Mouse (Mus musculus) hindbrain, postnatal 0 days (tissue): Measurements from ENCODE around the gene Slc35g2. TPM values are rescaled to one million over a fixed set of nuclear protein-coding genes. Genes with fewer than 3 reads are reported as not detected.

Experiments used
- ATAC-seq: fragments of 200-750 bp; cut with Nextera tagmentation; 2 replicates; pipeline ENCODE4 v1.8.0; 2017; ENCODE audit warnings: mild to moderate bottlenecking, moderate TSS enrichment, moderate library complexity
- DNase-seq: peaks from one replicate; pipeline ENCODE4 v3.0.0-alpha.2; 2015; ENCODE audit warnings: low spot score
- H3K27ac ChIP-seq: fragments of 300-500 bp; sonication (generic); 2 replicates; pipeline ENCODE4 v1.5.1; 2014; ENCODE audit warnings: mild to moderate bottlenecking
- H3K27me3 ChIP-seq: fragments of 300-500 bp; sonication (generic); 2 replicates; pipeline ENCODE4 v1.6.1; 2014; ENCODE audit warnings: low read length, mixed read lengths; ENCODE audit not compliant: insufficient read depth
- H3K36me3 ChIP-seq: fragments of 300-500 bp; sonication (generic); 2 replicates; pipeline ENCODE4 v1.6.1; 2014; ENCODE audit warnings: low read length, mixed read lengths; ENCODE audit not compliant: insufficient read depth
- H3K4me1 ChIP-seq: fragments of 300-500 bp; sonication (generic); 2 replicates; pipeline ENCODE4 v1.6.1; 2014; ENCODE audit warnings: antibody characterized with exemption, low read length, mixed read lengths; ENCODE audit not compliant: insufficient read depth
- H3K4me2 ChIP-seq: fragments of 300-500 bp; sonication (generic); 2 replicates; pipeline ENCODE4 v1.6.1; 2014; ENCODE audit warnings: low read depth, mild to moderate bottlenecking, low read length, moderate library complexity, mixed read lengths
- H3K4me3 ChIP-seq: fragments of 300-500 bp; sonication (generic); 2 replicates; pipeline ENCODE4 v1.5.1; 2014; ENCODE audit warnings: low read length
- H3K9ac ChIP-seq: fragments of 300-500 bp; sonication (generic); replicated peaks from 2 replicates; pipeline ENCODE4 v1.6.1; 2014; ENCODE audit warnings: mild to moderate bottlenecking, low read length, moderate library complexity, mixed read lengths
- H3K9me3 ChIP-seq: fragments of 300-500 bp; sonication (generic); 2 replicates; pipeline ENCODE4 v1.6.1; 2016; ENCODE audit warnings: low read length, mixed read lengths
- CTCF ChIP-seq: IDR thresholded peaks from 2 replicates; pipeline ENCODE4 v1.5.1; 2016; ENCODE audit warnings: antibody characterized with exemption, control low read depth, low read depth
- WGBS: fragments of 180-500 bp; shearing (Covaris S2); extraction: QIAGEN DNeasy Blood & Tissue Kit; methylation state at CpG from one replicate; pipeline ENCODE4 v1.1.7; 2014; 5-methylcytosine and 5-hydroxymethylcytosine counted together
- polyA plus RNA-seq: library from polyadenylated mRNA; unstranded; fragments of >200 nt; fragmentation: Nextera tagmentation; extraction: Ambion mirVana; gene quantifications from 2 replicates; pipeline ENCODE4 v1.2.1, GENCODE M21; 2015
- total RNA-seq: library from RNA; depleted of rRNA; stranded (reverse); fragments of >200 nt; gene quantifications from 2 replicates; pipeline ENCODE4 v1.2.3, GENCODE M21; 2014

Slc35g2 gene
- total and polyA plus RNA-seq, 2 experiments from 2014 or later, result 25.3 to 28.1 TPM

DNA sequence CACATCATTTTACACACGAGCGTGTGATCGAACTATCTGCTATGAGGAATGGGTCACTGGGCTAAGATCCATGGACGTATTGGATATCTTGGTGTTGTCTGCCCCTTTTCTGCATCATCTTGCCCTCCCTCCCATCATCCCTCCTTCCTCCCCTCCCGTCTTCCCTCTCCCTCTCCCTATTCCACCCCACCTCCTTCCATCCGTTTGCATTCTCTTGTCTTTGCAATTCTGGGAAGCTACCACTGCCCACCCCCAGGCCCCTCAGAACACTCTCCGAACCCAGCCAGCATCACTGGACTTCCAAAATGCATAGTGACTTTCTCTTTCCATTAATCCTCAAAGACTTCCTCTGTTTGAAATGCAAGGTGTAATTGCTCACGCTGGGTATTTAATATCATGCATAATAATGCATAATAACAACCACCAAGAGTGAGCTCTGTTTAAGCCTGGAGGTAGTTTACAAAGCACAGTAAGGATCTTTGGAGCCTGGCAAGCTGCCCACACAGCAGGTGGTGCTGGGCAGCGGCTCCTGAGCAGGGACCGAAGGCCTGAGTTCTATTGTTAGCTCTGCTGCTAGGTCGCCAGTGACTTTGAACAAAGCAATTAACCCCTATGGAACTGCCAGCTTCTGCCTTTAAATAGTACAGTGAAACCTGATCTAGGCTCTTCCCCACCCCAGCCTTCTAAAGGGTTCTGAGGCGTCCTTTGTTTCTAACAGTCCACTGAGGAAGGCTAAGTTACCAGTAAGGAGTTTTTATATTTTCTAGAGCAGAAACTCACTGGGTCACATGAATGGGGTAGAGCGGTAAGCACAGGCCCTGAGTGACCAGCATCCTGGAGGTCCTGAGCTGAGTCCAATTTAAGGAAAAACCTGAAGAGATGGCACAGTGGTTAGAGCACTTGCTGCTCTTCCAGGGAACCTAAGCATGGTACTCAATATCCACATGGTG, 10.9 kb upstream of the Slc35g2 start:
- H3K4me2 ChIP-seq, result no peak overlapping the region
- no peak for TF ChIP-seq CTCF
- no peak overlapping the region for H3K27ac ChIP-seq
- H3K4me1 ChIP-seq, result peaks cover 10% of the 10 kb centered on the region; the same call in 1 of the 2 replicates
- no peak overlapping the region for H3K9ac ChIP-seq
- no peaks in the 10 kb centered on the region for H3K36me3 ChIP-seq
- no peaks in the 10 kb centered on the region for H3K27me3 ChIP-seq
- ATAC-seq (no peak), DNase-seq (peak; percentile 71)
- H3K4me3 ChIP-seq, result no peak overlapping the region
- 26% methylated on average over 13 of the region's 13 CpGs for WGBS
- no peaks in the 10 kb centered on the region for H3K9me3 ChIP-seq

GRCm38 (mm10) chr9:100580196-100580740, 9.4 kb upstream of the Slc35g2 start:
- no peak overlapping the region for H3K27ac ChIP-seq
- DNase-seq, result no peak
- H3K4me2 ChIP-seq, result no peak overlapping the region
- H3K36me3 ChIP-seq, result no peaks in the 10 kb centered on the region
- H3K4me3 ChIP-seq, result no peak overlapping the region
- 50% methylated on average over 20 of the region's 20 CpGs for whole genome bisulfite sequencing
- no peak for ATAC-seq
- H3K27me3 ChIP-seq, result no peaks in the 10 kb centered on the region
- H3K4me1 ChIP-seq, result peaks cover 10% of the 10 kb centered on the region; the same call in 1 of the 2 replicates
- TF ChIP-seq CTCF, result no peak
- H3K9me3 ChIP-seq, result no peaks in the 10 kb centered on the region
- no peak overlapping the region for H3K9ac ChIP-seq

- Histone ChIP-seq H3K27me3 (no peaks in the 10 kb centered on the region), H3K9ac (no peak overlapping the region), H3K36me3 (no peaks in the 10 kb centered on the region), H3K27ac (no peak overlapping the region), H3K4me2 (no peak overlapping the region), H3K9me3 (no peaks in the 10 kb centered on the region), H3K4me3 (no peak overlapping the region), H3K4me1 (no peaks in the 10 kb centered on the region)
- peak; percentile 30 for DNase-seq
- no peak for TF ChIP-seq CTCF
- 23% methylated on average over 5 of the region's 5 CpGs for WGBS
- no peak for ATAC-seq
Measured at GRCm38 (mm10) chr9:100573942-100574341, 3.1 kb upstream of the Slc35g2 start.

DNA sequence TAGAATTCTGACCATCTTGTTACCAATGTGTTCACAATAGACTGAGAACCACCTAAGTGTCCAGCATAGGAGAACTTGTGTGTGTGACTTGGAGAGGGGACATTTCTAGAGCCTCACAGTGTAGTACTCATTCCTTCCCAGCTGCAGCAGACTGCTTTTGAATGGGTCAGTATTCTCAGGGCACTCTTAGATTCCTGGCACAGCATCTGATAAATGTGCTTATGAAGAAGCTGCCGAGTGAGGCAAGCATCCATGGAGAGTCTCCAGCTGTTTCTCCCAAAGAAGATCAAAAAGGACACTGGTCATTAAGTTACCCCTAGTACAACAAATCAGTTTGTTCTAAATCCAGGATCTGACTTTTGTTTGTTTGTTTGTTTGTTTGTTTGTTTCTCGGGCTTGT, 2.4 kb upstream of the Slc35g2 start:
- ATAC-seq, result no peak
- Histone ChIP-seq H3K4me3 (no peak overlapping the region), H3K36me3 (no peaks in the 10 kb centered on the region), H3K27me3 (no peaks in the 10 kb centered on the region), H3K9me3 (no peaks in the 10 kb centered on the region), H3K4me1 (no peaks in the 10 kb centered on the region), H3K9ac (no peak overlapping the region), H3K4me2 (no peak overlapping the region), H3K27ac (no peak overlapping the region)
- peak; percentile 47 for DNase-seq
- TF ChIP-seq CTCF, result no peak
- WGBS, result 52% methylated on average over 2 of the region's 2 CpGs

- Histone ChIP-seq H3K9ac (peak overlapping the region; percentile 77; the same call in 1 of the 2 replicates), H3K9me3 (no peaks in the 10 kb centered on the region), H3K27me3 (no peaks in the 10 kb centered on the region), H3K4me1 (no peaks in the 10 kb centered on the region), H3K4me3 (peak overlapping the region; percentile 73), H3K36me3 (no peaks in the 10 kb centered on the region), H3K4me2 (peak overlapping the region; percentile 85), H3K27ac (peak overlapping the region; percentile 85; the same call in 1 of the 2 replicates)
- TF ChIP-seq CTCF, result no peak
- DNase-seq (no peak), ATAC-seq (no peak)
- WGBS, result 79% methylated on average over 1 of the region's 1 CpGs
Measured at GRCm38 (mm10) chr9:100571511-100571910, 621 bp upstream of the Slc35g2 start.

DNA sequence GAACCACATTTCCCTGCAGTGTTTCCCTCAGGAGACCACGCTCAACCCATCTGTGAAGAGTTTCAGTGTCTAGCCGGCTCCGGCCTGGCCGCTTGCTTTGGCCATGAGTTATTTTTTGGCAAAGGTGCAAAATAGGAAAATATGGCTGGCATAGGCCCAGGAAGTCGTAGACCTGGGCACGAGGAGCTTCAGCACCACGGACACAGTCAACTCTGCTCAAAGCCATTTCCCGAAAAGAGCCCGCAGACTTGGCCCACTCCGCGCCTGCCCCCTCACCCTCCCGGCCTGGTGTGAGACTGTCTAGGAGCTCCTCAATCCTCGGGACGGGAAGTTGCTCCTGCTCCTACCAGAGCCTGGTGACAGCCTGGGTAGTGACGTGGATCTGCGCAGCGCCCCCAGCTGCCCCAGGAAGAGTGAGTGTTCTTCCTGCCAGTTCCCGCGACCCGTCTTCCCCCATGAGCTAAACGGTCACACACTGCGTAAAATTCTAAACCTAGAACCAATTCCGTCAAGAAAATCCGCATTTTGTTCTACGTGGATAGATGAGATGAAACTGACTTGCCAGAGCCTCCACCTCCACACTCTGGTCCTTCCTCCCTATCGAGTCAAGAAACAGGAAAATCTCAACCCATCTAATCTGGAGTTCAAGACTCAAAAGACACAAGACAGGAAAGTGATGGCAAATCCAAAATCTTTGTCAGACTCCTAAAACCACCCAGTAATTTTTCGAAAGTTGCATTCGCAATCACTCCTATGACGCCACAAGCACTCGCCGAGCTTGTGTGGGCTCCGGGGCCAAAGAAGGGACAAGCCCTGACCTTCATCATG, 878 bp downstream of the Slc35g2 start:
- WGBS, result 7% methylated on average over 32 of the region's 32 CpGs
- ATAC-seq, result peak; percentile 80

More for the DNA sequence above, 878 bp downstream of the Slc35g2 start:
- DNase-seq, result peak; percentile 78
- Histone ChIP-seq H3K4me3 (peak overlapping the region; percentile 73), H3K4me1 (no peaks in the 10 kb centered on the region), H3K27me3 (no peaks in the 10 kb centered on the region), H3K36me3 (no peaks in the 10 kb centered on the region), H3K9ac (peak overlapping the region; percentile 77), H3K4me2 (peak overlapping the region; percentile 85), H3K9me3 (no peaks in the 10 kb centered on the region), H3K27ac (peak overlapping the region; percentile 85)
- TF ChIP-seq CTCF, result peak; percentile 54
